Mouse (Mus musculus): ENCODE data around the gene Cbr2.
"Not testable (repeated sequence)": the region's sequence is repeated elsewhere in the genome, so short reads cannot be mapped to it uniquely, and the experiment has no call there.

- TF ChIP-seq CTCF (IDR thresholded peaks at IDR 0.05; ENCODE audit: low read depth, low read length); GATA1 (IDR thresholded peaks at IDR 0.05; ENCODE audit: borderline replicate concordance, low read length); POLR2AphosphoS5 (IDR thresholded peaks at IDR 0.05; ENCODE audit: insufficient replicate concordance, low read depth, low read length); TAL1 (conservative IDR thresholded peaks at IDR 0.05; ENCODE audit: low read depth, low read length); GATA2 (IDR thresholded peaks at IDR 0.05; ENCODE audit: borderline replicate concordance, low read depth, low read length): not testable (repeated sequence)
Observed at GRCm38 (mm10) chr11:120763121-120763999, 31.4 kb upstream of the Cbr2 start.

All from G1E (cell line).